Mouse (Mus musculus) cerebellum, adult 9-11 months (tissue): ENCODE data around the gene Clnk.
"Not testable (repeated sequence)": the region's sequence is repeated elsewhere in the genome, so short reads cannot be mapped to it uniquely, and the experiment has no call there.

ENCODE experiments used
- DNase-seq: peaks from one replicate; pipeline ENCODE4 v3.0.0; 2022

The Clnk gene

DNA sequence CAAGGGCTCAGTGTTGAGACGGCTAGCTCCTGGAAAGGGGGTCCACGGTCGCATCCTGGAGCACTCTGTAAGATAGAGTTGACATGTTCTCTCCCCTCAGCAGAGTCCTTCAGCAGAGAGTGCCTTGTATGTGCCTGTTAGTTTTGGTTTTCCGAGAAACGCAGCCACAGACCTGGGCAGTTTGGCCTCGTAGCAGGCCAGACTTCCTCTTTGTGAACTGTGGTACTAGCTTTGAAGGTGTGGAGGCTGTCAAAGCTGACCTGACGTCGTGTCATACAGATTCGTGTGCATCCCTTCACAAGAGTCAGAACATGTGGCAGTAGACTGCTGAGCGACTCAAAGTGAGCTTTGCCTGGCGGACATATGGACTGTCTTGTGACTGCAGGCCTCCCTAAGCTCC, at the start of gene Clnk:
Gene Clnk (minus strand): TSS at position 191 of the 400 bp plus-strand sequence.
- no peak for DNase-seq

DNA sequence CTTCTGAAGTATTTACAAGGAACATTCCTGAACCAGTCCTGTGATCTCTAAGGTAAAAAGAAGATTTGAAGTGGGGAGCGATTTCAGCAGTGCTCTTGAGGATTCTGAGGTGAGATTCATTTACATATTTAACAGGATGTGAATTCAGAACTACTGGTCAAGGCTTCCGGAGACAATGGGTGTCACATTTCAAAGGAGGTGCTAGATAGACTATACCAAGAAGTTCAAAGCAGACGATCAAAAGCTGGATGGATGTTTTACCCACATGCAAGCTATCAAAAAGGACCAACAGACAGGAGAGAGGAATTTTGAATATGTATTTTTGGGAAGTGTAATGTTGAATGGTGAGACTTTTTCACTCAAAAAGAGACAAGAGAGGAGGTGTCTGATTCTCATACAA, 28.7 kb upstream of the Clnk start:
- no peak for DNase-seq

DNA sequence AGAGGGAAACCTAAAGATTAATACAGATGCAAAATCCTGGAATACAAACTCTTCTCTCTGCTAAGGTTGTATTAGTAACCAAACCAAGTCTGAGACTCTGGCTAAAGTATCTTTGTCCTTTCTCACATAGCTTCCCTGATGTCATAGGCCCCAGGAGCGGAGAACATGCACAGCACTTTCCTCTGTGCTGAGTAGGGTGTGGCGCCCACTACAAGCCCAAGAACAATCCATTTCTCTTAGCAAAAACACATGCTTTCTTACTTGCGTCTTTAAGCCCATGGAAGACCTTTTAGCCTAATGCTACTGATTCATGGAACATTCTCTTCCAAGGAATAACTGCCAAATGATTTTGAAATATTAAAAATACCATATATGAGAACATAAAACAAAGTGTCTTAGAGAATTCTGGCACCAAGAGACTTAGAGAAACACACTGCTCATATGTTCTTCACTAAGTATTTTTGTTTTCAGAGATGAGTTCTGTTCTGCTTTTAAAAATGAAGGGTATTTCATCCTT, 28.0 kb upstream of the Clnk start:
- no peak for DNase-seq

DNA sequence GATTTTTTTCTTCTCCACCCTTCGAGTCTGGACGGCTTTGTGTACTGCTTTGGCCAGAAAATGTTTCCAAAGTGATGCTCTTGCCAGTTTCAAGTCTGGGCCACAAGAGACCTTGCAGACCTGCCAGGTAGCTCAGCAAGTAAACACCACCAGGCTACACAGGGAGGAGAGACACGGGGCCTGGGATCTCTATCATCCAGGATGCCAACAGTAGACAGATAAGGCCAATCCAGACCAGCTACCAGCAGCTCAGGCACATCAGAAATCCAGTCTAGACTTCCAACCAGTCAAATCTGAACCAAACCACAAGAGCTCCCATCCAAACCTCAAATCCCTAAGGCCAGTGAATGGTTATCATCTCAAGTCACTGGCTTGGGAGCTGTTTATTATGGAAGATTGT, 26.3 kb upstream of the Clnk start:
- DNase-seq: peak; percentile 35

DNA sequence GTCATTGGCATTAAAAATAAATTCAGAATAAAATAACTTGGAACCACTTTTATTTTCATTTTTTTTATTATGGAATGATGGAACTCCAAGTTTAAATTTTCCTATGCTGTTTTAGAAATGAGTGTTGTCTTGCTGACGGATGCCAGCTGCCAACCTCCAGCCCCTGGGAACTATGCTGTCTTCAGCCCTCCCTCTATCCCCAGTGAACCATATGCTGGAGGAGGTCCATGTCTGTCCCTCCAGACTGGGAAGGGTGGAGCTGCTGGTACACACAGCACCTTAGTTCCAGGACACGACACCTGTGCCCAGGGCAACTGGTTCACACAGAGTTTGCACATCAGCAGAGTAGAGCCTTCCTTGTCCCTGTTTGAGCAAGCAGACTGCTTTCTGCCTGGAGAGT, 22.4 kb upstream of the Clnk start:
- no peak for DNase-seq

DNA sequence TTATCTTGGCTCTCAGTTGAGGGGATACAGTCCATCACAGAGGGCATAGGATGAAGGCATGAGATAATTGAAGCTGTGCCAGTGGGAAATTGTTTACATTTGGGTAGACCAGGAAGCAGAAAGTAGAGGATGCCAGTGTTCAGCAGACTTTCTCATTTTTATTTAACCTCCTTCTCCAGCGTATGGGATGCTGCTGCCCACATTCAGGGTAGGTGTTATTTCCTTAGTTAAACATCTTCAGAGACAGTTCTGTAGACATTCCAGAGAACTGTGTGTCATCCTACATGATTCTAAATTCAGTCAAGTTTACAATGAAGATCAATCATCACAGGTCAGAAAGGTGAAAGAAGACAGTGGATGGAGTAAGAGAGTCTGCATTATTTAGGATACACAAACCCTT, 12.0 kb upstream of the Clnk start:
- DNase-seq: no peak

DNA sequence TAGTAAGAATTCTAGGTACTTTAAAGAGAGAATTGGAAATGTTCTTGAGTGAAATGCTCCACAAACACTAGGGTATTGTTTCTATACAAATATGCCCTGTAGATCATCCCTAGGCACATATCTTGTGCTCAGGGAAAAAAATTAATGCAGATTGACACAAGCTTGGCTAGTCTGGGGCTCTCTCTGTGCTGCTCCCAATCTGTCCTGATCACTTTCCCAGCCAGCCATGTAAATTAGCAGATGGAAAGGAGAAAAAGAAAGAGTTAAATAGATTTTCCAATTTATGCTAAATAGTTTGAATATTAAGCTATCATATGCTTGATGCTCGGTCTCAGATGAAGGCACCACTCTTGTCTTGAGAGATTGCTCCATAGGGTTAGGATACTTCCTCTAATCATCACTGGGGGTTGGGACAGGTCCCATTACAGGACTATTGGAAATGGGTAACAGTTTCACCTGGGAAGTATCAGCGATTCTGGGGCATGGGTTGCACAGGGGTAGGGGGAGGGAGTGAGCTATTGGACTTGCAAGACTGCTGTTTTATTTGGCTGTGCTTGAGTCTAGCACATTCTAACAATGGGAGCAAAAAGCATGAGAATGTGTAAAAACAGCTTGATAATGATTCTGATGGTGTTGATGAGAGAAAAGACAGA, 10.1 kb upstream of the Clnk start:
- DNase-seq: no peak

DNA sequence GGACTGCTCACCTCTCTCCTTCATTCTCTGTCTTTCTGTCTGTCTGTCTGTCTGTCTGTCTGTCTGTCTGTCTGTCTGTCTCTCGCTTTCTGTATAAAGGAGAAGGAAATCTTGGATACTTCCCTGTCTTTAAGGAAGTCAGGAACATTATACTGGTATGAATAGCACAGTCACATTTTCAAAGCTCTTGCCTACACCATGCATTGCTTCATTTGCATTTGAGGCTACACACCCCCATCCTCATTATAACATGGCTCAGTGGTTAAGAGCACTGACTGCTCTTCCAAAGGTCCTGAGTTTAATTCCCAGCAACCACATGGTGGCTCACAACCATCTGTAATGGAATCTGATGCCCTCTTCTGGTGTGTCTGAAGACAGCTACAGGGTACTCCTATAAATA, 6.0 kb upstream of the Clnk start:
- DNase-seq: not testable (repeated sequence)

DNA sequence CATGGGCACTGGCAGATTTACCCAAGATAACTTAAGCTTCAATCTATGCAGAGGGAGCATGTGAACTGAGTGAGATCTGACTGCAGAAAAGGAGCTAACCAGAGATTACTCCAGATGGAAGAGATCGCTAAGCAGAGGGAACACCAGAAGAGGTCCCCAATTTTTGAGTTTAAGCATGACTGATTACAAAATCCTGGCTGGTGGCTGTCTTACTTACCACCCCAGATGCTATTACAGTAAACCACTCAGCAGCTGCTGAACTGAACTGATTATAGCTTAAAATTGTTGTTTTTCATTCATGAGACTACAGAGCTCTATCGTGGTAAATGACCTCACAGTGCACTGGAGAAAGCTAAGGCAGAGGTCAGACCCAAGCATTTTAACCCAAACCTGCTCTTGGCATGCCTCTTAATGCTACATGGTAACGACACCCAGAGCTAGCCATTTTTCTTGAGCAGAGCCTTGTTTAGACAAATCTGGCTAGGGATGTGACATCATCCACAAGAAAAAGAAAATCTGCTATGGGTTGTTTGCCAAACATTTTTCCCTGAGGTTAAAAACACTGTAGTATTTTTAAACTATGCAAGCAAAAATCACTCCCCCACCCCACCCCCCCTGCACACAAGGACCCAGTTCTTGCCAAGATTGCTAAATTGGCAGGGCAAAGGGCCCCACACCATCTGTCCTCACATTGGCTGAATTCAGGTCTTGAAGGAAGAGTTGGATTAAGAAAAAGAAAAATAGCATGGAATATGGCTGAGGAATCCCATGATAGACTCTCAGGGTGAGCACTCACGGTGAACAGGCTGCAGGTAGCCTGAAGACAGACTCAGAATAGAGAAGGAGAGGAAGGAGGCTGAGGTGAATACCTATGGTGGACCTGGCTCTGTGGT, 5.4 kb upstream of the Clnk start:
- peak; percentile 88 for DNase-seq

DNA sequence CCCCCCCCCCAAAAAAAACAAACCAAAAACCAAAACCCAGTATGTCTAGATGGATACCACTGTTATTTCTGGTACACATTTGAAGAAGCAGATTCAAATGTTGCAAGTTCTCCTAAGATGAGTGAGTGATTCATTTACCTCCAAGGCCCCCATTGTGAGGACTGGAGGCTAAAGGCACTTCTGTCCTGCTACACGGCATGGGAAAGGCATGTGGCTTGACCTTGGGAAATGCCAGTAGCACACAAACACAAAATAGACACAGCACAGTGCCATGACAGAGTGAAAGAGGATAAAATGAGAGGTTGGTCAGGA, 4.8 kb upstream of the Clnk start:
- no peak for DNase-seq

DNA sequence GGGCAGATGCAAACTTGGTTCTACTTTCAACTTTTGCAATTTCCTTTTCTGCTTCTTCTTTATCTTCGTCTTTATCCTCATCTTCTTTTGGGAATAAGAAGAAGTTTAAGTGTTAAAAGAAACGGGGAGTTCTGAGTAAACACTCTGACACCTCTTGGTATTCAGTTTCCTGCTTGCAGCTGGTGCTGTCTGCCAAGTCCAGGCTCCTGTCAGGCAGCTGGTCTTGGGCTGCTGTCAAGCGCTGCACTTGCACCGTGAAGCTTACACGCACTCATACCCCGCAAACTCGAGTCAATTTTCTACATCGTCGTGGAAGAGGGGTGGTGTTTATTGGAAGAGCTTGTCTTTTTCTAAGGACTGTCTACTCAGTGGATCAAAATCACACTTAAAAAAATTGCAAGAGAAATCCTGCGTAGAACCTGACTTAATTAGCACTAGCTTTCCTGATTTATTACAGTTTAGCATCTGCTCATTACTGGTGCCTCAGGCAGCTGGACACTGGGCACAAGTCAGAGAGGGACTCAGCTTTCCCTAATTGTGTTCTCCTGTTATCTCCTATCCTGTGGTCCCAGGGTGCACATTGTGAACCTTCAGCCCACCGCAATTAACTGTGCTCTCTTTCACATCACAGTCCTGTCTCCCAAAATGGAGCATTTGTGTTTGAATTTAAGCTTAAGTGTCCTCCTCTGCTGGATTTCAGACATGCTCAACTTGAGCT, 3.5 kb upstream of the Clnk start:
- DNase-seq: no peak

DNA sequence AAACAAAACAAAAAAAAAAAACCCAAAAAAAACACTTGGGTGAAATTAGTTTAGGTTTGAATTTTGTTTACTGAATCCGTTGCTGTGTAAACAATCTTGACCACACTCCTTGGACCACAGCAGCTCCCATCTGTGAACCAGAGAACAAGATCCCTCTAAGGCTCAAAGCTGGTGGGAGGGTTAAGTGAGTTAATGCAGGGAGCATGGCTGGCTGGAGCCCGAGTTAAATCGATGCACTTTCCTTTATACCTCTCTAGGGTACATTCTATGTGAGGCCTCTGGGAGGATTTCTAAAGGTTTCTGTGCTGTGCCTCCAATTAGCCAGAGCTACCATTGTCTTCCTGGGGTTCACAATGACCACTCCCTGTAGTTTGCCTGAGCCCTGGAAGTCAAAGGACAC, 1.2 kb downstream of the Clnk start:
- no peak for DNase-seq

DNA sequence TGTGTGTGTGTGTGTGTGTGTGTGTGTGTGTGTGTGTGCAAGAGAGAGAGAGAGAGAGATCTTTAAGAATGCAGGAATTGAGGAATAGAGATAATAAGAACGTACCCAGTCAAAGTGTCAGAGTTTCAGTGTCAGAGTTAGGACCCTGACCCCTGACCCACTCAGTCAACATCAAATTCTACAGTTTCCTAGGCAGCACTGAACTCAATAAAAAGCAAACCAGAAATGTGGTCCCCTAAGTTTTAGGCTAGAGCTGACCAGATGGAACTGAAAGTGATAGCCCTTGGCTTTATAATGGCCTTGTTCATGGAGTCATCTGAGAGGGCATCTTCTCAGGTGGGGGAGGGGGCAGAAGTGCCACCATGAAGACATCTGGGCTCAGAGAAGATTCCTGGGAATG, 1.7 kb downstream of the Clnk start:
- DNase-seq: no peak

DNA sequence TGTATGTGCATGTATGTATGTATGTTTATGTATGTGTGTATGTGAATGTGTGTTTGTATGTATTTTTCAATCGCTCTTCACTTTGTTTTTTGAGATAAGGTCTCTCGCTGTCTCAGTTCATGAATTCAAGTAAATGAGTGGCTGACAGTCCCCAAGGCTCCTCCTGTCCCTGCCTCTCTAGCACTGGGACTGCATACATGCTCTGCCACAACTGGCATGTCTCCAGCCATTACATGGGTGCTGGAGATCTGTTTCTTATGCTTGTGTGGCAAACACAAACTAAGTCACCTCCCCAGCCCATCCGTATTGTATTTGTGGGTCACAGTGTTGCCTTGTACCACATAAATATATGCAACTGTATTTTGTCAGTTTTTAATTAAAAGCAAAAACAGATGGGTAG, 3.7 kb downstream of the Clnk start:
- peak; percentile 54 for DNase-seq

DNA sequence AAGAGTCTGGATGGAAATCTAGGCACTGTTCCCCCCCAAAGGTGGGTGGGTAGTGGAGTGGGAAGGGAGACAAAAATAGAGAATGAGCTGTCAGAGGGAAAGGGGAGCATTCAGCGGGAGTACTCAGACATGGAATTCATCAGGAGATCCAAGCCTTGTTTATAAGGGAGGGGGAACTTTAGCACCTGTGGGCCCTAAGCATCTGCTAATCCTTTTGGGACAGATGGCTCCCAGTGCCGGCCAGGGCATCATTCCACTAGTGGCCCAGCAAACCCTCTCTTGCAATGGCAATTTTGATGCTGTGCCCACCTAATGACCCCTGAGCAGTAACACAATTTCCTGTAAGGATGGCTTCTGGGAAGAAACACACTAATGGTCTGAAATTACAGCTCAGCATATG, 5.0 kb downstream of the Clnk start:
- DNase-seq: peak; percentile 99

DNA sequence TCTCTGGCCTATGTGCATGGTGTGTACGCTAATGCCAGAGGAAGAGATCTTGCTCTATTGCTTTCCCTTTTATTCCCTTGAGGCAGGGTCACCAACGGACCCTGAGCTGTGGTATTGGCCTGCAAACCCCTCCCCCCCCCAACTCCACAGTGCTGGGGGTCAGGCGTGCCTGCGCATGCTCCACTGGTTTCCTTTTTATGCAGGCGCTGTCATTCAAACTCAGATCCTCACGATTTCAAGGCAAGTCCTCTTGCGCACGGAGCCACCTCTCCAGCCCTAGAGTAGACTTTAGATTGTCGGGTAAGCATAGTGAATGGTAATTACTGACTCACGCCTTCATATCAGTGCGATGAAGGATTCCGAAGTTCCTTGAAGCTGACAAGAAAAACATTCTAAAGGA, 6.1 kb downstream of the Clnk start:
- DNase-seq: no peak

DNA sequence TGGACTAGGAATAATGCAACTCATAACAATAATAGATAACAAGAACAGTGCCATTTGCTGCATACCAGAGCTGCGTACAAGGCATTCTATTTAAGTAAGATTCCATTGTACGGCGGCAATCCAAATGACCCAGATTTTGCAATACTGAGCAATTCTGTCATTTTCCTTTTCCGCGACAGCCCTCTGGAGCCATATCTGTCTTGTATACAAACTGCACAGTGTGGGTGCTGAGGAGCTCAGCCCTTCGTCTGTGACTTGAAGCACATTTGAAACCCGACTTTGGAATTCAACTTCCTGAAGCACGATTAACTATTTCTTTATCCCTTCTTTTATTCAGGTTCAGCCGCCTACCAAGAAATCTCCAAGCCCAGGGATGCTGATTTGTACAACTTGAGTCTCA, 6.6 kb downstream of the Clnk start:
- DNase-seq: peak; percentile 65

DNA sequence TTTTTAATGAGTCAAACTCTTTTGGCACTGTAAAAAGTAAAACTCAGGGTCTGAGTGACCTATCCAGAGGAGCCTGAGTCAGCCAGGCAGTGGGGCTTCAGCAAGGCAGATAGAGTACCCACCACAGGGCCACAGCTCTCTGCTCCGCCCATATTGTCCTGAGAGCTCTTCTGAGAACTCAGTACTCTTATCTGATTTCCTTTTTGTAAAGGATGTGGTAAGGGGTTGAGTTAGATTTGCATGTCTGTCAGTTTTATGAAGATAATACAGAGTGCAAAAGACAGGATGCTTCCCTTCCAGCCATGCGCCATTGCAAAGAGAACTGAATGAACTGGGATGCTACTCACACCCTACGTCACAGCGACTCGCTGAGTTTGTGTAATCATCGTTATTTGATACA, 12.0 kb downstream of the Clnk start:
- no peak for DNase-seq

DNA sequence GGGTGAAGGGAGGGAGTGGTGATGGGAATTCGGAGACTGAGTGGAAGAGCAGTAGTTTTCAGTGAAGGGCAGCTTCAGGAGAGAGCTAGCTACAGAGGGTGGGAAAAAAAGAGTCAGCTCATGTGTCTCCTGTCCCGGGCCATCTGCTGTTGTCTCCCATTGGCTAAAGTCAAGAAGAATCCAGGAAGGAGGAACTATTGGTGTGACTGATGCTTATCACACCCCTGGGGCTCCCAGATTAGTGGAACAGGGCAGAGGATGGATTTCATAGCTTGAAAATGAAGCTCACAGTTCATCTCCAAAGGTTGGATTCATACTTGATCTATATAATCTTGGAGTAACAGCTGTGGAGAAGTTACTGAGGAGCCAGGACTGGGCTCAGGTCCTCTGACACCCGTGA, 13.6 kb downstream of the Clnk start:
- DNase-seq: no peak

DNA sequence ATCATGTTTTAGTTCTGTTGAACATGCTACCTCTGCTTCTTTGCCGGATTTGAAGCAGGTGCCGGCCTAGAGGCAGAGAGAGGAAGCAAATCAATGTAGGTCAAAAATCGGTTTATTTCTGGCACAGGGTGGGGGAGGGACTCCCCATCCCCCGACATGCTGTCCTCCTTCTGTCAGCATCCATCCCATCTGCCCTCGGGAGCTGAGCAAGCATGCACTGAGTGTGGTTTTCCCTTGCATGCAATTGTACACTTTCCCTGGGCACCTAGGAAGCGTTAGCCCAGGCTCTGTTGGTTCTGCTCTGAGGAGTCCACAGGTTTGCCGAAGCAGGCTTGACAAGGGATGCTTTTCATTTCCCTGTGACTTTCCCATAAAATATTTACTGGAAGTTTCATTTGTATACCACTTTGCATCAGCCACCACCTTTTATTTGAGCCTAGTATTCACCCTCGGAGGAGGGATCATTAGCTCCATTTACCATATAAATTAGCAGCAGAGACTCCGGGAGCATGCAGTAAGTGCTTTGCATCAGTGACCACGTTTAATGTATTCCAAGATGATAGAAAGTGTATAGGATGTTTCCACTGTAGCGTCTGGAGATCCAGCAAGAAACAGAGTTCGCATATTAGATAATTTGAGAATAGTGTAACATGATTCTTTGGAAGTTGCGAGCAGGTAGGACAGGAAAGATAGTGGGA, 14.2 kb downstream of the Clnk start:
- DNase-seq: peak; percentile 92

DNA sequence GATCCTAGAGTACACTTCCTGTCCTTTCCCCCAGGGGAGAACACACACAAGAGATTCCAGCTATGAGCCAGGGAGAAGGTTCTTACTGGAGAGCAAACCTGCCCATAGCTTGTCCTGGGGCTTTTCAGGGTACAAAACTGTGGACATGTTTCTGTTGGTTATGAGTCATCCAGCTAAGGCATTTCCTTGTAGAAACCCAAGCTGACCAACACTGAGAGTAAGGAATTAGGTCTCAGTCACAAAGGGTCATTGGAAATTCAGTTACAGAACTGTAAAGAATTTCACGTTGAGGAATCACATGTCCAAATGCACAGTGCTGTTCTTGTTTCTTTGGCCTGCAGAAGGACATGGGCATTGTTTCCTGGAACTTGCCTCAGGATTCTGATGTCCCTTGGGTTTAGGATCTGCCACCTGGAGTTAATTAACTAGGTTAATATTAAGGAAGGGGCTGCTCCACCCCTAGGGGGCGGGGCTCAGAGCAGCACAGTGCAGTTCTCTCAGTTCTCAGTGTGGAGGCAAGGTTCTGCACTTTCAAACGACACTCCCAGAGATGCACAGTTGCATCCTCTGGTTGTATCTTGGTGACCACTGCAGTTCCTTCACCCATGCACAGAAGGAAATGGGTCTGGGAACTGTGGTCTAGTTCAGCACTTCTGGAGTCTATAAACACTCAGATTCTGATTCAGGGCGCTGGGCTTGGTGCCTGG, 18.4 kb downstream of the Clnk start:
- no peak for DNase-seq

DNA sequence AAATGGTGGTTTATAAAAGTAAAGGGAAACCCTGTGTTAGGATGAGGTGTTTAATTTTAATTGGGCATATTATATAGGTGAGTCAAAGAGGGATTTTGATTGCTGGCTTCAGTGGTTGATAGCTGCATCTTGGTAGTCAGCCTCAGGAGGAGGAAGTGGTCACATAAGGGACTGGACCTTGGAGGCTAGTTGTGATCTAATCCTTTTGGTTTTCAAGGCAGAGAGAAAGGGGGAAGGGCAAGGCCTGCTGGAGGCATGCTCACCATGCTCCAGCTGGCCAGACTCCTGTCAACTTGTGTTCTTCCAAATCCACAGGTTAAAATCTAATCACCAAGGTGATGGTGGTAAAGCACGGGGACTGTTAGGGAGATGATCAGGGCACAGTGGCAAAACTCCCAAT, 19.0 kb downstream of the Clnk start:
- peak; percentile 18 for DNase-seq

DNA sequence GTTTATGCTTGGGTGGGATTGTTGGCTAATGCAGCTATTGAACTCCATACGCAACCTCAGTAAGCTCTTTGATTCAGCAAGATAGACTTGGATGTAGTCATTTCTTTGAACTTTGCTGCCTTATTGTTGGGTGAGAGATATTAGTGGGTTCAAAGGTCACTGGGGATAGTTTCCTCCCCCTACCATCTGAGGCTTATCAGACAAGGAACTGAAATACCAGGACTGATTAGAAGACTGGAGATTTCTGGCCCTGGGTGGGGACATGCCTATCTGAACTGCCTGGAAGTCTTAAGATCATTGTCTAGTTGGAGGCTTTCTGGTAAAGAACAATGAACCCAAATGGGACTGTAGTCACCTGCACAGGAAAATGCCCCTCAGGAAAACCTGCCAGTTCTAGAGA, 26.4 kb downstream of the Clnk start:
- no peak for DNase-seq
